Mouse (Mus musculus) adrenal gland, adult 8-10 months (tissue): ENCODE measurements at regions not wholly inside any gene's neighbourhood (a gene's known extent, or its start where the extent isn't known, plus 50 kb on each side); places are given as distances from the start of the nearest gene placed in this dataset.

Source experiments
- DNase-seq: peaks from one replicate; pipeline ENCODE4 v3.0.0; 2022

DNA sequence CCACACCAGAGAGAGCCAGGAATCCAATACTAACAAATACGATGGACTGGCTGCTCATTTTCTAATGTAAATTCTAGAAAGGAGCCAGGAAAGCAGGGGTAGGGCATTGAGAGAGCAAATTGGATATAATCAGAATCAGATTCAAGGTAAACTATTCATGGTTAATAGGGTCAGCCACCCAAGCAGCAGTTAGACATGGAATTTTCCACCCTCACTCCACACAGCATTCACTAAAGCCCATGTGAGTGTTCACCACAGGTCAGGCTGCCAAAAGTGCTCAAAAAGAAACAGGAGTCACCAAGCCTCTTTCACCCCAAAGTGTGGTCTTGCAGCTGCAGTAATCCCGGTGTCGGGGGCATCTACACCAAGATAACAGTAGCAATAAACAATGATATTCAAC, 596.9 kb downstream of the Tox3 start:
- no peak for DNase-seq

DNA sequence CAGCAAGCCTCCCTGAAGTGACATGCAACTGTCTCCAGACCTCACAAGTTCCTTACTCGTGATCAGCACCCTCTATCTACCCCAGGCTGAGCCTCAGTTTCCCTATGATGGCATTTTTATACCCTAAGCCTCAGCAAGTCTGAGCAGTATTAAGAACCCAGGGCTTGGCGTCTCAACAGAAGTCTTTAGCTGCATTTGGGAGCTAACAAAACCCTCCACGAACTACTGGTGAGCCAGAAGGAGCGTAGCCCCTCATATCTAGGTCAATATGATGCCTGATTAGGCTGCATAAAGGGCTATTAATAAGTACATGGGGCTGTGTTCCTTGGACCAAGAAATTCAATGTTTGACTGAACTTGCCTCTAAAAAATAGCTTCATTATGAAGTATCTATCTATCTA, 600.4 kb downstream of the Tox3 start:
- DNase-seq, result no peak

DNA sequence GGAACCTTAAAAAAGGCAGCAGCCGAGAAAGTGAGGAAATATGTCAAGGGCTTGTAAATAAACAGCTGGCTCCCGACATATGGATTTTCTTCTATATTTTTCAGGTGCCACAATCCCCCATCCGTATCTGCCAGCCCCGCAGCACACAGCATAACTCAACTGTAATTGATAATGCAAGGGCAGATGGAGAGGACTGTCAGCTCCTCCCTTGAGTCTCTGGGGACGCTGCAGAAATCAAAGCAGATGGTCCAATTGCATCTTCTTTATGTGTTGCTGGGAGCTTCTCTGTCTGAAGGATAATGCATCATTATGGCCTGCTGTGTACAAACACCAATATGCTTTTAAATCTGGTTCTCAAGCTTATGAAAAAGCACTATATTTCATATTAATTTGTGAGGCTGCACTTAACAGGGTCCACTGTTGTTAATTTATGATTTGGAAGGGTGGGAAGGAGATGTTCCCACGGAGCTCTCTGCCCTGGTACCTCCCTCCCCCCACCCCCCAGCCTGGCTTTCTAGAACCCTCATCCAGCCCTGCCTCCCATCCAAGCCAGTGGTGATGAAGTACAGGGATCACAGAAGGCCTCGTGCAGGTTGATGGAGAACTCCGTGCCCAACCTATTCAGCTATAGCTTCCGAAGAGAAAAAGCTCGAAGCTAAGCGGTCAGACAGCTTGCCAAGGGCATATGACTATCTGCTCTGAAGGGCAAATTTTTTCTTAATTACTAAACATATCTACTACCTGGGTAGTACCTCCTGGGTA, 603.7 kb downstream of the Tox3 start:
- no peak for DNase-seq

DNA sequence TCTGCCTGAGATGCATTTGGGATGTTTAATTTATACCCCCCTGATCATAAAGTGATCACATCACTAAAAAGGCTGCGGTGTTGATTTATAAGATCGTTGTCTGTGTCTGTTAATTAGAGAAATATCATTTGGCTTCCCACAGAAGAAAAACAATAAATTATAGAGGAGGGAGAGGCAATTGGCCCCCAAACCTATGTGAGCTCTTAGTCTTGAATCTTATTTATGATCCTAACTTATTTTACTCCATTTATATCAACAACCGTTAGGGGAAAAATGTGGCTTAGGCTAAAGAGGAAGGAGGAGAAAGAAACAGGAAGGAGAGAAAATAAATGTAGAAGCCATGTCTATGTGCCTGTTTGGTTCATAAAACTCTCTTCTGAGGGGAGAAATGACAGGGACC, 609.5 kb downstream of the Tox3 start:
- DNase-seq, result no peak

DNA sequence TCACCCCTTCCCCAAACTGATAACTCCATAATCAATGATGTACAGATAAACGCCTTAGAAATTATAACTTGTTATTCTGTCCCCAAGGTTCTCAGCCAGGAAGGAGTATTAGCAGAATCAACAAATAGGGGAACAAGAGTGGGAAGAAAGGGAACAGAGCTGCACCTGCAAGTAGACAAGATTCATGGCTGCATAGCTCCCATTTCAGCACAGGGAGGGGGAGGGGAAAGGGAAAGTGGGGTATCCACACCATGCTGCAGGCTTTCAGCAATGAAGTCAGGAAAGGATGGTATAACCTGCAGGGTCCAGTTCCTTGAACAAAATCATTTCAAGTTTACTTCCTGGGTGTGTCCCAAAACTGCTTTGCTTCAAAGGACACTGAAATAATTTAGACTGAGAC, 610.5 kb downstream of the Tox3 start:
- no peak for DNase-seq

- DNase-seq, result no peak
Measured at GRCm38 (mm10) chr8:89727252-89727651, 620.9 kb downstream of the Tox3 start.

DNA sequence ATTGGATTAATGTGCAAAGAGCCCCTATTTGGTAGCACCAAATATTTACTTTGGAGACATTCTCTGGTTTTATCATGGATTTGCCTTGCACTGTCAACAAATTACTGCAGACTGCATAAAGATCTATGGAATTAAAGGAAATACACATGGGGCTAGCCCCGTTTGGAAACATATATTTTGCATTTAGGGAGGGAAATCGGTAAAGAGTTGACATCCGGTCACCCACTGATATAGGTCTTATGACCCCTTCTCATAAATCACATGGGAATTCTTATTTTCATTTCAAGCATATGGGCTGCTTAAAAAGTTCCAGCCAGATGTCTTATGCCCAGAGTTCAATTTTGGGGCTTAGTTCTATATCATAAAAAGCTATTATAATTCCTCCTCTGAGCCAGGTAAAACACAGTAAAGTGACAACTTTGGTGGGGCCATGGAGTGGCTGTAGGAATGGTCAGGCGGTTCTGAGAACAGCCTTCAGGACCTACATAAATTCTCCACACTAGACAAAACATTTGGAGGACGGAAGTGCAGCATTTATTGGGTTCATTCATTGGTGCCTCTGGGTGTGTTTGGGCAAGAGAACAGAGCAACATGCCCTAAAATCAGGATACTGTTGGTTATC, 626.3 kb downstream of the Tox3 start:
- DNase-seq, result no peak

DNA sequence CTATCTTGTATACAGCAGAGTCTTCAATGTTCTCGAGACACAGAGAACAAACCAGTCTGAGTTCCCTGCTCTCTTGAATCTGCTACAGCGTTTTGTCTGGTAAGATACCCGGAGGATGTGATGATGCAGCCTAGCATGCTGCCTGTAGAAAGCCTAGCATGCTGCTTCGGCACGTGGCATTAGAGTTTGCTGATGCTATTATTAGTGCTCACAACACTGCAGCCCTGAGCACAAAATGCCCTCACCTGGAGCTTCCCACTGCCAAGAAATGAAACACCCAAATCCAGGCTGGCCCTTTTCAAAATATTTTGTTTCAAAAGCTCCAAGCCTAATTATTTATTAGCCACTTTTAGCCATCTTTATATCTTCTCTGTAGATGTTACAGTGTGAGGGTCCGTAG, 634.3 kb downstream of the Tox3 start:
- no peak for DNase-seq

DNA sequence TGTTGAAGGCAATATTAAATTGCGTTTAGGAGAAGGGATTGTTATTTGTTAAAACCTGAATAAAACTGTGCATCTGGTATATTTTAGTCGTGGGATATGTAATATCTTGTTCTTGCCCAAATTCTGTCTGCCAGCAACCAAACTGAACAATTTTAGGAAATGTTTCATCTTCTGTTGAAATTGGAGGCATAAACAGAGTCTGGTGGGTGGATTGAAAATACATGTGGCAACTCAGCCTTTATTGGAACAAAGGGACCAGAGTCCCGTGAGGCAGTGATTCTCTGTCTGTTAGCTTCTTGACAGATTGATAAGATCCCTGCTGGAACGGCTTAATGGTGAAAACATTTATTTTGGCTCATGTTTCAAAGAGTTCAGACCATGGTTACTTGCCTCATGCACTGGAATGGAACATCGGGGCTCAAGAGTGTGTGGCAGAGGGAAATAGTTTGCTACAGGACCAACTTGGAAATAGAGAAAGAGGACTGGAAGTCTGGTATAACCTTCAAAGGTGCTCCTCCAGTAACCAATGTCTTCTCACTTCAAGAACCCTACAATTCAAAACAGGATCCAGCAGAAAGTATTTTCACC, 640.7 kb downstream of the Tox3 start:
- no peak for DNase-seq

GRCm38 (mm10) chr8:89685696-89686095, 641.7 kb upstream of the Sall1 start:
- DNase-seq, result no peak

DNA sequence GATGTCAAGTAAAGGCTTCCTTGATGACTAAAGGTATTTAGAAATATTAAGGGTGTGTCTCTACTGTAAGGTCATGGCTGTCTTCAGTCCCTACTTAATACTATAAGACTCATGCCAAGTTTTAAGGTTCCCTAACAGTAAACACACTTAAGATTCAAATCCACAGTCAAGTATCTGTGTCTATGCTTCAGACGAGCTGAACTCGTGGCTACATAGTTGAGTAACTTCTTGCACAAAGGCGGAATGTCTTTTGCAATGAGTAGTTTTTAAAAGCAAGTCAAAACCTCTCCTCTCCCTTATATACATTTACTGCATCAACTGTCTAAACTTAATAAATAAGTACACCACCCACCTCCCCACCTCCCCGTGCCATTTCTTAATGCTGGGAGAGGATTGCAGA, 637.0 kb upstream of the Sall1 start:
- DNase-seq, result no peak

GRCm38 (mm10) chr8:89680341-89680740, 636.4 kb upstream of the Sall1 start:
- DNase-seq, result no peak

GRCm38 (mm10) chr8:89679551-89679950, 635.6 kb upstream of the Sall1 start:
- DNase-seq, result no peak

- DNase-seq, result no peak
Measured at GRCm38 (mm10) chr8:89677266-89677665, 633.3 kb upstream of the Sall1 start.

DNA sequence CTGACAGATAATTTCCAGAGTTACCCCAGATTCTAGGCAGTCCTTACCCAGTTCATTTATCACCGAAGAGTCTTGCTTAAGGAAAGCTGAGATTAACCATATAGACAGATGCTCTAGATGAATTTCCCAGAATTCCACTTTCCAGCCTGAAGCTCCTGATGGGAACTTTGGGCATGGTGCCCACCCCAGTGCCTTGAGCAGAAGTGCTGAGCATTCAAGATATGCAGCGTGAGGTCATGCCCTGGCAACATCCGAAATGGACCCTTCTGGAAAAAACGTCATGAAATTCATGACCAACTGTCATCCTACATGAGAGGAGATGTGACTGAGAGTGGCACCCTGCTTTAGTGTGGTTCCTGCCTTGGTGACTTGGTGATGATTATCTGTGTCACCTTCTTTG, 629.9 kb upstream of the Sall1 start:
- DNase-seq, result no peak

GRCm38 (mm10) chr8:89672631-89673030, 628.7 kb upstream of the Sall1 start:
- DNase-seq, result no peak

DNA sequence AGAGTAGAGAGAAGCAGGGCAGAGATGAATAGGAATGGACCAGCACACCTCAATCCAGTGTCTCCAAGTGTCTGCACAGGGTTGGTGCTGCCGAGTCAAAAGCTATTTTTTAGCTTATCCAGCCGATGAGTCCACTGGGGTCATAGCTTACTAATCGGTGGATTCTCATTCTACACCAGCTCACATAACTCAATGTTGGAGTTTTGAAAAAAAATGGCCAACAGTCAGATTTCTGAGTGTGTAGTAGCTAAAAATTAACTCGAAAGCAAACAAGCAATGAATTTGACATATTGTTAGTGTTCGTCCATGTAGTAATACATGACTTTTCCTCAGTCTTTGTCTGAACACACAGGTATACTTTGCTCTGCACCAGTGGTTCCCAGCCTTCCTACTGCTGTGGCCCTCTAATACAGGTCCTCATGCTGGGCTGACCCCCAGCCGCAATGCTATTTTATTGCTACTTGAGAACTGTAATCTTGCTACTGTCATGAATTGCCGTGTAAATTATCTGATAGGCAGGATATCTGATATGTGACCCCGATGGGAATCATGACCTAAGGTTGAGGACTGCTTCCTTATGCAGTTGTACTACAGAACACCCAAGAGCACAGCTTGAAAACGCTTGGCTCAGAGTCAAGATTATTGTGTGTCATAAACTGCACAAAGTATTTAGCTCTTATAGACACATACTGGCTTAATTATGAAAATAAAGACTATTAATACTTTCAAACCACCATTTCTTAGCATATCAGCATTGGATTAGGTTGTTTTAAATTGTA, 621.1 kb upstream of the Sall1 start:
- DNase-seq, result no peak

- no peak for DNase-seq
Measured at GRCm38 (mm10) chr8:89663859-89664258, 619.9 kb upstream of the Sall1 start.

- DNase-seq, result no peak
Measured at GRCm38 (mm10) chr8:89658998-89659944, 615.3 kb upstream of the Sall1 start.

DNA sequence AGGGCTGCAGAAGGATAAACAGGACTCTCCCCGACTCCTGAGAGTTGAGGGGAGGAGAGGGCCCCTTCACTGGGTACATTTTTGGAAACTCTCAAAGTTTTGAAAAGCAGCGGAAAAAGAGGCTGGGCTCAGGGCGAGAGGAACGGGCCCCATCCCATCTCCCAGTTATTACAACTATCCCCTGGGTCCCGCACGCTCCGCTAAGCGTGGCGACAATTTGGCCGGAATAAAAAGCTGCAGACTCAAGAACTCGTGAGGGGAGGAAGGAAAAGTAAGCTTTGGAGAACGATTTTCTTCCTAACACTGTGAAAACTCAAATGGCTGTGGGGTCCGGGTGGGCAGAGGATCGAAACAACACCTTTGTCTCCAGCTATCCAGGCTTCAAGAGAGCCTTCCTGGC, 611.4 kb upstream of the Sall1 start:
- no peak for DNase-seq

- DNase-seq, result no peak
Measured at GRCm38 (mm10) chr8:89649207-89649890, 605.4 kb upstream of the Sall1 start.

DNA sequence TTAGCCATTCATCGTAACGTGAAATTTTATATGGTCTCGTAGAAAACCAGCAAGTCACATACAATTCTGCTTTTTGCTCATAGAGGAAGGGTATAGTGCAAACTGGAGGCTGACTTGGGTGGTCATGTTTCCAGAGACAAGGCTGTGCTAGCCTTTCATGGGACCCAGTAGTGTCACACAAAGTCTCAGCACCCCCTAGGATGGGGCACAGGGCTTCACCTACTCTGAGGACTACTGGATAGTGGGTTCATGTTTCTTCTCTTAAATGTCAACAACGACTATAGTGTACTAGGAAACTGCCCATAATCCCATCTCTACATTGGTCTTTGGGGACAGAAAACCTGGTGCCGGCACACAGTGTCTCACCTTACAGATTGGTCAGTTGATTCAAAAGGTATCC, 603.0 kb upstream of the Sall1 start:
- DNase-seq, result no peak
